Mouse (Mus musculus): Measurements from ENCODE around the gene Prr15. TPM values are rescaled to one million over a fixed set of nuclear protein-coding genes. Genes with fewer than 3 reads are reported as not detected.
A peak's percentile ranks its signal among the peaks of the same experiment; 100 is the strongest.

Prr15 gene
- polyA plus RNA-seq, 1 experiment from 2014 or later, result 2.7 TPM

GRCm38 (mm10) chr6:54368071-54368470 lies 42.4 kb downstream of the Prr15 start:
- H3K36me3 ChIP-seq (ENCODE audit: control insufficient read depth, insufficient read depth), result no peaks in the 10 kb centered on the region
- no peaks in the 10 kb centered on the region for H3K4me1 ChIP-seq (replicated peaks; ENCODE audit: control insufficient read depth, insufficient read depth, low read length)
- ATAC-seq, result peak; percentile 84
- no peak overlapping the region for H3K27ac ChIP-seq (ENCODE audit: low read length)
- no peak overlapping the region for H3K9ac ChIP-seq (replicated peaks; ENCODE audit: low read depth, low read length)
- H3K4me3 ChIP-seq (replicated peaks; ENCODE audit: low read length), result no peak overlapping the region
- no peak overlapping the region for H3K4me2 ChIP-seq (ENCODE audit: low read length)
- no peaks in the 10 kb centered on the region for H3K9me3 ChIP-seq (ENCODE audit: control insufficient read depth, low read length)
- 8% methylated on average over 6 of the region's 6 CpGs for WGBS
- no peaks in the 10 kb centered on the region for H3K27me3 ChIP-seq (replicated peaks; ENCODE audit: control insufficient read depth, insufficient read depth, low read length)

GRCm38 (mm10) chr6:54369913-54370542 lies 44.4 kb downstream of the Prr15 start:
- H3K36me3 ChIP-seq (ENCODE audit: control insufficient read depth, insufficient read depth), result no peaks in the 10 kb centered on the region
- no peaks in the 10 kb centered on the region for H3K4me1 ChIP-seq (replicated peaks; ENCODE audit: control insufficient read depth, insufficient read depth, low read length)
- no peak overlapping the region for H3K9ac ChIP-seq (replicated peaks; ENCODE audit: low read depth, low read length)
- H3K4me2 ChIP-seq (ENCODE audit: low read length), result no peak overlapping the region
- H3K27me3 ChIP-seq (replicated peaks; ENCODE audit: control insufficient read depth, insufficient read depth, low read length), result no peaks in the 10 kb centered on the region
- no peak for ATAC-seq
- H3K9me3 ChIP-seq (ENCODE audit: control insufficient read depth, low read length), result no peaks in the 10 kb centered on the region
- H3K4me3 ChIP-seq (replicated peaks; ENCODE audit: low read length), result no peak overlapping the region
- no peak overlapping the region for H3K27ac ChIP-seq (ENCODE audit: low read length)
- WGBS, result 55% methylated on average over 6 of the region's 6 CpGs

GRCm38 (mm10) chr6:54371874-54372273 lies 46.2 kb downstream of the Prr15 start:
- WGBS, result 81% methylated on average over 3 of the region's 3 CpGs
- Histone ChIP-seq H3K4me2 (ENCODE audit: low read length) (no peak overlapping the region), H3K9me3 (ENCODE audit: control insufficient read depth, low read length) (no peaks in the 10 kb centered on the region), H3K27me3 (replicated peaks; ENCODE audit: control insufficient read depth, insufficient read depth, low read length) (no peaks in the 10 kb centered on the region), H3K36me3 (ENCODE audit: control insufficient read depth, insufficient read depth) (no peaks in the 10 kb centered on the region), H3K4me1 (replicated peaks; ENCODE audit: control insufficient read depth, insufficient read depth, low read length) (no peaks in the 10 kb centered on the region), H3K9ac (replicated peaks; ENCODE audit: low read depth, low read length) (no peak overlapping the region), H3K27ac (ENCODE audit: low read length) (no peak overlapping the region), H3K4me3 (replicated peaks; ENCODE audit: low read length) (no peak overlapping the region)
- no peak for ATAC-seq

DNA sequence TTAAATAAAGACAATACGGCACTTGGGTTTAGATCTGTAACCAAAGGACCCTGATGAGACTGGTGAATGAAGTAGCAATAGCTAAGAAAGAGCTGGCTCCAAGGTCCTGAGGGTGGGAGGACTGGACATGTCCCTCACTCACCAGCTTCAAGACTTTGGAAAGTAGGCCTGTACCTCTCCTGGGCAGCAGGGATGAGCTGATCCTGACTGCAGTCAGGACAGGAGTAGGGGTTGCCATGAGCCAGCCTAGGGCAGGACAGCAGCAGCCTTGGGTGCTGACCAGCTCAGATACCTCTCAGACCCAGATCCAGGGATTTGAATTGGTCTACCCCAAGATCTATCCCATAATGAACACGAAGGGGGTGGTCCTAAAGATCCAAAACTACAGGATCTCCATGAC lies 53.7 kb downstream of the Prr15 start:
- ATAC-seq, result no peak
- Histone ChIP-seq H3K9ac (replicated peaks; ENCODE audit: low read depth, low read length) (no peak overlapping the region), H3K27ac (ENCODE audit: low read length) (no peak overlapping the region), H3K9me3 (ENCODE audit: control insufficient read depth, low read length) (no peaks in the 10 kb centered on the region), H3K4me2 (ENCODE audit: low read length) (no peak overlapping the region), H3K36me3 (ENCODE audit: control insufficient read depth, insufficient read depth) (no peaks in the 10 kb centered on the region), H3K4me1 (replicated peaks; ENCODE audit: control insufficient read depth, insufficient read depth, low read length) (peaks cover 5% of the 10 kb centered on the region; the same call in 1 of the 2 replicates), H3K4me3 (replicated peaks; ENCODE audit: low read length) (no peak overlapping the region), H3K27me3 (replicated peaks; ENCODE audit: control insufficient read depth, insufficient read depth, low read length) (no peaks in the 10 kb centered on the region)
- 75% methylated on average over 2 of the region's 2 CpGs for WGBS

Other genes starting within 250 kb of the Prr15 start
- 3.9 and 5.5 TPM in 2 replicates for gene Wipf3, start 103.8 kb downstream of the Prr15 start, polyA plus RNA-seq (2015; fragmentation: Nextera tagmentation; extraction: Ambion mirVana)
- 148 and 168 TPM in 2 replicates for gene Scrn1, start 240.7 kb downstream of the Prr15 start, polyA plus RNA-seq (2015; fragmentation: Nextera tagmentation; extraction: Ambion mirVana)

Data from forebrain, embryonic 16.5 days (tissue).